Mouse (Mus musculus) layer of hippocampus, adult 11-12 months (tissue): ENCODE measurements around the gene Arhgef6.

Experiments used
- DNase-seq: peaks from one replicate; pipeline ENCODE4 v3.0.0; 2022; ENCODE audit warnings: low spot score

Arhgef6 gene

DNA sequence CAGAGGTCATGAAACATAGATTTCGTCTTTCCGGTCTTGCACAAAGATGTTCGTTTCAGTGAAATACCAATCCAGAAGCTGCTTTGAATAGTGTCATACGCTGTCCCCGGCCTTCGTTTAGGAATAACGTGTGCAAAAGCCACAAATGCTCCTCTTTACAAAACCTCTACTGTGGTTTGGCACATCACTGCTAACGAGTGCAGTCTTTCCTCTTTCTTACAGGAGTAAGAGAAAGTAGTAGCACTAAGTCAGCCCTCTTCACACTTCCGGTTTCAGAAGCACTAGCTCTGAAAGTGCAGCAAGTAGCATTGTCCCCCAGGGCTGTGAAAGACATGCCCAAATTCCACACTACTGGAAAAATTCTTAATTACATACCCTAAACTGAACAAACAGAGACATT lies 142.2 kb downstream of the Arhgef6 start:
- no peak for DNase-seq

DNA sequence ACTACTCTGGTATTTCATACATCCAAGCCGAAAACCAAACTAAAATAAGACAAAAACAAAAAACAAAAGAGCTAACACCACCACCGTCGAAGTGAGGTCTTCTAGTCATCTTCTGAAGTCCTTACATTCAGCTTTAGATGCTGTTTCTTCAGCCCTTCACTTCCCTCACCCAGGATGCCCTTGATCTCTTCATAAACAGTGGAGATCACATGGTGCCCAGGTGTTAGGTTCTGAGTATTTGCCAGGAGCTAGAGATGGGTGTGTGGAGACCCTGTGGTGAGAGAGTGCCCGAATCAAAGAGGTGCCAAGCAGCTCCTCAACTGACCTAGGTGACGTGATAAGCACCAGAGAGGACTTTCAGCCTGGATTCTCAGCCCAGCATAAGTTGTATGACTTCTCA lies 149.2 kb downstream of the Arhgef6 start:
- no peak for DNase-seq

DNA sequence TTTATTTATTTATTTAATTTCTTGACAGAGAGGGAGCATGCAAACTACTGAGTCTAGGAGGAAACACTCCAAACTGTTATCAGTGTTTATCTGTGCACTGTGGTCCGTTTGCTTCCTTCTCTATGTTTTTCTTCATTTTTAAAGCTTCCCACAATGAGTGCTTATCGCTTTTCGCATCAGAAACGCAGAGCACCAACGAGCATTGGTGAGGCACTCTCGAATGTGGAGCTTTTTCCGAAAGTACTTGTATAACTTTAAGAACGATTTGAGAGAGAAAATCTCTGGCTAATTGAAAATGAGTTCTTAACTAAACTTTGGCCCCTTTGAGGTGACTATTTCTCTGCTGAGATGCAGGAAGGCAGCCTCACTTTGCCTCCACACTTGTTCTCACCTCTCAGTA lies 151.2 kb downstream of the Arhgef6 start:
- no peak for DNase-seq

DNA sequence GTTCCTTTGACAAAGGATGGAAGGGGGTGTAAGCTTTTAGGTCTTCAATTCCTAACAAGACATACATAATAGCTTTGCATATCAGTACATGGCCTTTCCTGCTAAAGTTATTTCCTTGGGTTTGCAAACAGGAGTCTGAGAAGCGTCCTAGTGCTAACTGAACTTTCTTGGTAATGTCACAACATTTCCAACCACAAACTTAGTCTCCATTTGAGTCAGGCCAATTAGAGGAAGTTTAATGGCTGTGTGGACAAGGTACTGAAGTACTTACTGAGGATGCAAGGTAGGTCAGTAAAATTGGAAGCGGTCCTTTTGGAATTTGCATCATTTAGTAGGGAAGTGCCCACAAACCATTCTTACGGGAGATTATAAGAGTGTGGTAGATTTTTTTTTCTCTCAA lies 155.2 kb downstream of the Arhgef6 start:
- DNase-seq = no peak

DNA sequence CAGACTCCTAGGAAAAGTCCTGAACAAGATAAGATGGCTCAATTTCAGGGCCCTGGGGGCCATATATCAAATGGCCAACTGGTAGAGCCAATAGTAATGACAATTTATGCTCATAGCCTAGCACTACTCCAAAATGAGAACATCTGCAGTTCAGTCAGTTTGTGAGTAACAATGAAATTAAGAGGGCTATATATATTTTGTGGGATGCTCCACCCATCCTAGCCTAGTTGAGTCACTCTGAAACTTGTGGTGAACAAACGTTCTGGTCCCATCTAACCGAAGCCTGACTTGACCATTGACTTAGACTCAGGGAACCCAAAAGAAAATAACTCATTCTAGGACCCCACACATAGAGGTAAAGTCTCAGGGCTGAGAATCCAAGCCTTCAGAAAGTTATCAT lies 156.1 kb downstream of the Arhgef6 start:
- DNase-seq = no peak
